12 mouse cellular contexts compared by ENCODE assay signal in the genomic region with DNA sequence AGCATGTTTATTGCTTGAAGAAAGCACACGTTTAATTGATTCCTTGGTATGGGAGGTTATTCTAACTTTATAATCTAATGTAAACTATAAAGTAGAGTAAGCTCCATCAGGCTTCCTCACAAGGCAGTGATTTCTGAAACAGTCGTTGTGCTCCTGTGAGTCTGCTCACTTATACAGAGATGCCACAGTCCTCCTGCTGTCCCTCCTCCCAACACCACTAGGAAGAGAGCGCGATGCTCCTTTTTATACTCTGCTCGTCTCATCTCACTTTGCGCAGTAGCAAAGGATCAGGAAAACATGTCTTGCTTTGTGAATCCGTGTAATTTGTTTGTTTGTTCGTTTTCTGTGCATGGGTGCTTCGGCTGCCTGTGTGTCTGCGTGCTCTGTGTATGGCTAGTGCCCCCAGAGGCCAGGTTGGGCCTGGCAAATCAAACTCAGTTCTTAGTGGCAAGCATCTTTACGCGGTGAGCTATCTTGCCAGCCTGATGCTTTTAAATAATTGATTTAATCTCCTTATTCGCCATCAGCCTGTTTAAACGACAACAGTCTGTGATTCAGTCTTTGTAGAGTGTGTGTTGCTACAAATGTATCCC.
DNase-seq lines count a peak whose midpoint lies in the region; ATAC-seq and TF ChIP-seq lines count a peak whose summit lies in the region.
"Had no signal": no experiment of that assay in that cellular context is flagged by ENCODE, and none has a peak within 500 bp of the region (broad histone marks: within the 10 kb centered on the region; RNA-seq: fewer than 3 reads in every experiment).

No protein-coding gene starts in this region.

- 39% methylated on average over 14 of the region's 14 CpGs for WGBS in hindbrain, postnatal 0 days
- WGBS in kidney, adult 2 months: 60% methylated on average over 14 of the region's 14 CpGs

- peak; percentile 60 for TF ChIP-seq CTCF in left cerebral cortex, adult 2 months (IDR thresholded peaks at IDR 0.05)
- TF ChIP-seq CTCF in hindbrain, postnatal 0 days (IDR thresholded peaks at IDR 0.05; ENCODE audit: low read depth): peak; percentile 76
- no peak; the same call in 1 of the 2 replicates for TF ChIP-seq CTCF in kidney, adult 2 months (conservative IDR thresholded peaks at IDR 0.05; ENCODE audit: insufficient read depth, insufficient read length, low read depth, low read length)

- intact Hi-C loops in left cerebral cortex, adult 2 months (cut with DNase I): loop anchor here (5.0 kb wide), 1 partner anchor 212 kb away; no protein-coding TSS in a partner anchor

- no peaks in the 10 kb centered on the region for H3K27me3 ChIP-seq in hindbrain, postnatal 0 days (ENCODE audit: insufficient read depth, low read length)
- H3K27me3 ChIP-seq in kidney, adult 2 months (replicated peaks; ENCODE audit: control insufficient read depth, insufficient read depth, low read length): no peaks in the 10 kb centered on the region
- H3K27me3 ChIP-seq: liver, embryonic 15.5 days; stomach, embryonic 15.5 days had no signal

- H3K27ac ChIP-seq in left cerebral cortex, adult 2 months: no peak overlapping the region
- no peak overlapping the region for H3K27ac ChIP-seq in hindbrain, postnatal 0 days
- no peak overlapping the region for H3K27ac ChIP-seq in kidney, adult 2 months (ENCODE audit: insufficient read depth, low read depth, low read length)
- H3K27ac ChIP-seq: liver, embryonic 15.5 days; stomach, embryonic 15.5 days had no signal

- DNase-seq in embryo, embryonic 11 days: peak; percentile 28
- no peak for DNase-seq in embryo, embryonic 9.5 days (ENCODE audit: extremely low spot score)
- DNase-seq in left cerebral cortex, adult 2 months (ENCODE audit: extremely low spot score in 1 of 2, low spot score in 2 of 2): no peak
- no peak for DNase-seq in left cerebral cortex, adult 9 months (ENCODE audit: low spot score in 2 of 2)
- peak; percentile 15 for DNase-seq in ES-CJ7 (ENCODE audit: low read depth, low spot score)
- DNase-seq in hindbrain, postnatal 0 days (ENCODE audit: low spot score): peak; percentile 71
- DNase-seq in kidney, adult 2 months: no peak

- TF ChIP-seq POLR2A in kidney, adult 2 months (IDR thresholded peaks at IDR 0.05; ENCODE audit: low read depth, low read length): no peak

- no peak for ATAC-seq in hindbrain, postnatal 0 days
- no peak for ATAC-seq in activated CD4-positive, CD25-positive, alpha-beta regulatory T cell, adult 4 months
- ATAC-seq: CD4-positive, CD25-positive, alpha-beta regulatory T cell, adult 4 months; inflammation-experienced regulatory T-cells, adult 6 months had no signal

- H3K4me2 ChIP-seq in hindbrain, postnatal 0 days (ENCODE audit: low read depth, low read length): no peak overlapping the region
- H3K4me2 ChIP-seq: liver, embryonic 15.5 days; stomach, embryonic 15.5 days had no signal

- H3K36me3 ChIP-seq in hindbrain, postnatal 0 days (ENCODE audit: insufficient read depth, low read length): no peaks in the 10 kb centered on the region
- no peaks in the 10 kb centered on the region for H3K36me3 ChIP-seq in kidney, adult 2 months (ENCODE audit: control insufficient read depth, insufficient read depth, low read length)
- H3K36me3 ChIP-seq: liver, embryonic 15.5 days; stomach, embryonic 15.5 days had no signal

- H3K4me3 ChIP-seq in left cerebral cortex, adult 2 months: no peak overlapping the region
- H3K4me3 ChIP-seq in hindbrain, postnatal 0 days (ENCODE audit: low read length): no peak overlapping the region
- no peak overlapping the region for H3K4me3 ChIP-seq in kidney, adult 2 months (ENCODE audit: insufficient read depth, low read depth, low read length)
- H3K4me3 ChIP-seq: liver, embryonic 15.5 days; stomach, embryonic 15.5 days had no signal

- H3K9me3 ChIP-seq in hindbrain, postnatal 0 days (ENCODE audit: low read length): peaks cover 2% of the 10 kb centered on the region; the same call in 1 of the 2 replicates
- H3K9me3 ChIP-seq: liver, embryonic 15.5 days; stomach, embryonic 15.5 days had no signal

- H3K9ac ChIP-seq in hindbrain, postnatal 0 days (replicated peaks; ENCODE audit: low read length): no peak overlapping the region
- H3K9ac ChIP-seq: liver, embryonic 15.5 days; stomach, embryonic 15.5 days had no signal

- H3K4me1 ChIP-seq in hindbrain, postnatal 0 days (ENCODE audit: insufficient read depth, low read length): no peaks in the 10 kb centered on the region
- 0 out of 2 replicates have a peak, but pooled peaks cover 2% of the 10 kb centered on the region for H3K4me1 ChIP-seq in kidney, adult 2 months (ENCODE audit: control insufficient read depth, insufficient read depth, low read length)
- H3K4me1 ChIP-seq: liver, embryonic 15.5 days; stomach, embryonic 15.5 days had no signal

Comparison
In these comparisons a context has a peak if more than half of its experiments do, and no peak if none do; other contexts are left out.
1. DNase-seq: peak in embryo, embryonic 11 days (single experiment), ES-CJ7 (single experiment) and hindbrain, postnatal 0 days (single experiment); none in embryo, embryonic 9.5 days (single experiment), left cerebral cortex, adult 2 months (0 of 2), left cerebral cortex, adult 9 months (0 of 2) and kidney, adult 2 months (single experiment).